Mouse (Mus musculus) embryonic fibroblast, embryonic 13.5 days (primary cell): ENCODE results near the gene Id3.

Source experiments
- CTCF ChIP-seq: IDR thresholded peaks from 2 replicates; pipeline ENCODE4 v1.5.1; 2011; ENCODE audit warnings: mild to moderate bottlenecking, control low read depth, low read length, moderate library complexity, borderline replicate concordance; ENCODE audit not compliant: insufficient read depth
- POLR2A ChIP-seq: IDR thresholded peaks from 2 replicates; pipeline ENCODE4 v1.6.1; 2011; ENCODE audit warnings: low read depth, mild to moderate bottlenecking, control low read depth, low read length, moderate library complexity

DNA sequence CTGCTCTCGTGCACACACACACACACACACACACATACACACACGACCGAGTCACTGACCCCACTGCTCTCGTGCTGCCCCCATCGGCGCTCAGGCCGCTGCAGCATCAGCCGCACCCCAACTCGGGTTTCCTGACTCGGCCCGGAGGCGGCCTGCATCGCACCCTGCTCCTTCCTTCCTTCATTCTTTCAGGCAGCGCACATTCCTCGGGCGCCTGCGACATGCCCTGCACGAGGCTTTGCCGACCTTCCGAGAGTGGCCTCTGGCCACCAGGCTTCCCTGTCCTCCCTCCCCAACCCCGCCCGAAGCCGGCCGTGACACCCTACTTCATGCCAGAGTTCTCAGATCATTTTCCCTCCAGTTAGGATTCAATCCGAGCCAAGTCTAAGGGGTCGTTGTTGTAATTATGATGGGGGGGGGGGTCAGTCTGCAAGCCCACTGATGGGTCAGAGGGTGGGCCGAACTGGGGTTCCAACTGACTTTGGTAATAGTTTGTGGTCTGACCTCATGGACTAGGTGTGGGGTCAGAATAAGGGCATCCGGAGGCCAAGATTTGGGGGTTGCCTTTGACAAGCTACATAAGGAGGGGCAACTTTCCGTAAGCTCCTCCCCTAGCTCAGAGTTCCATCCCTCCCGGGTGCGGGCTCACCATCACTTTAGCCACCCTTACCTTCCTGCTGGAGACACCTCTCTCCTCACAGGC is 5.2 kb downstream of the Id3 start:
- TF ChIP-seq CTCF = no peak
- no peak for TF ChIP-seq POLR2A
